Mouse (Mus musculus) 3134 (cell line): Measurements from ENCODE around the gene Cct3.
A peak's percentile ranks its signal among the peaks of the same experiment; 100 is the strongest.
"Not testable (repeated sequence)": the region's sequence is repeated elsewhere in the genome, so short reads cannot be mapped to it uniquely, and the experiment has no call there.

Source experiments
- DNase-seq: peaks from one replicate; pipeline ENCODE4 v3.0.0-alpha.2; 2011; ENCODE audit warnings: low spot score; ENCODE audit not compliant: insufficient read length; ENCODE audit errors: extremely low read depth

Cct3 gene

GRCm38 (mm10) chr3:88288133-88288713 is 8.7 kb upstream of the Cct3 start:
- not testable (repeated sequence) for DNase-seq

- DNase-seq: peak; percentile 34
Measured at GRCm38 (mm10) chr3:88291970-88292369, 4.9 kb upstream of the Cct3 start.

- DNase-seq: not testable (repeated sequence)
Measured at GRCm38 (mm10) chr3:88295272-88295671, 1.6 kb upstream of the Cct3 start.

DNA sequence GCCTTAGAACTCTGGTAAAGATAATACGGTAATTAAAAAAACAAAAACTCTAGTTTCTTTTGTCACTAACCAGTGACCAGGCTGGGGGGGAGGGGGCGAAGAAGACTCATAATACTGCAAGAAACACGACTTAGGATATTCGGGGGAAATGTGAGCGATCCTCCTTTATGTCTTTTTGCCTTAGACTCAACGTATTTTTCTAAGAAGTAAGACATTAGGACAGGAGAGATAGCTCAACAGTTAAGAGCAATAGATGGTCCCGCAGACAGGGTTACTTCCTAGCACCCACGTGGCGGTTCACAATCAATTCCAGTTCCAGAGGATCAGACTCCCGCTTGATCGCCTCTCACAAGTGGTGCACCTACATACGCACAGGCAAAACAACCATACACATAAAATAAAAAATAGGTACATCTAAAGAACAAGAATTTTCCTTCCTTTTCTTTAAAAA is 781 bp upstream of the Cct3 start:
- no peak for DNase-seq

GRCm38 (mm10) chr3:88297321-88297851 is 470 bp downstream of the Cct3 start:
- no peak for DNase-seq

DNA sequence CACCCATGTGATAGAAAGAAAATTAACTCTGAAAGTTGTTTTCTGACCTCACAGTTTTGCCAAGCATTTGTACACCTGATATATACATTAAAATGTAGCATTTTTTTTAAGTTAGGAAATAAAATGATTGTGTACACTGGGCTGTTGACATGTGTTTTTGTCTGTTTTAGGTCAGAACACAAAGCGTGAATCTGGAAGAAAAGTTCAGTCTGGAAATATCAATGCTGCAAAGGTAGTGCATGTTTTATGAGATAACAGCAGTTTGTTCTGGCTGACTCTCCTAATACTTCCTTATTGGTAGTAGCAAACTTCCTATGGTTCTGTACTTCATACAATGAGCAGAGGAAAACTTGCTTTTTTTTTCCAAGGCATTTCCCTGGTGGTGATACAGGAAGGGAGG is 2.3 kb downstream of the Cct3 start:
- DNase-seq: no peak

DNA sequence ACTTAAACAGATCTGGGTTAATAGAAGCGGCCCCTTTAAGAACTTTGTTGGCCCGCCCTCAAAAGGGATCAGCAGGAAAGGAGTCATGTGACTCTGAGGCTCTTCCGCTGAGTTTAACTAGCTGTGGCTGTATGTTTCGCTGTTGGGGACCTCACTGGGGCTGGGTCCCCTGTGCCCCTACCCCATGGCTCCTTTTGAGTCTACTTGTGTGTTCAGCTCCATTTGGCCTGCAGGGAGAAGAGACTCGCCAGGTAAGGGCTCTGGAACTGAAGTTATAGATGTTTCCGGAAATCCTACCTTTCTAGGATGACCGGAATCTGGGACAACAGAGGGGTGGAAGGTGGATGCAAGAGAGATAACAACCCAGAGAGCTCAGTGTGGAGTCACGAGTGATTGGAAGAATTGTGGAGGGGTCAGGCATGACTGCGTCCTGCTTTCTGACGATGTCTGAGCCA is 28.1 kb downstream of the Cct3 start, which contains the start of gene Glmp:
Gene Glmp (plus strand): TSS at position 73 of the 455 bp plus-strand sequence.
- peak; percentile 43 for DNase-seq

GRCm38 (mm10) chr3:88328956-88329355 is 32.0 kb downstream of the Cct3 start:
- DNase-seq: no peak

- DNase-seq: no peak
Measured at GRCm38 (mm10) chr3:88331282-88331681, 34.4 kb downstream of the Cct3 start.

- DNase-seq: no peak
Measured at GRCm38 (mm10) chr3:88334029-88334658, 37.2 kb downstream of the Cct3 start.

- DNase-seq: no peak
Measured at GRCm38 (mm10) chr3:88334902-88335435, 38.1 kb downstream of the Cct3 start.

GRCm38 (mm10) chr3:88335436-88336053 is 38.6 kb downstream of the Cct3 start:
- no peak for DNase-seq

GRCm38 (mm10) chr3:88336058-88337013 is 39.4 kb downstream of the Cct3 start, which contains the start of the genes Tmem79 and Smg5:
Tmem79 (minus strand) TSS chr3:88336148.
Smg5 (plus strand) TSS chr3:88336260.
- DNase-seq: peak; percentile 97

GRCm38 (mm10) chr3:88337367-88338020 is 40.6 kb downstream of the Cct3 start:
- DNase-seq: no peak

DNA sequence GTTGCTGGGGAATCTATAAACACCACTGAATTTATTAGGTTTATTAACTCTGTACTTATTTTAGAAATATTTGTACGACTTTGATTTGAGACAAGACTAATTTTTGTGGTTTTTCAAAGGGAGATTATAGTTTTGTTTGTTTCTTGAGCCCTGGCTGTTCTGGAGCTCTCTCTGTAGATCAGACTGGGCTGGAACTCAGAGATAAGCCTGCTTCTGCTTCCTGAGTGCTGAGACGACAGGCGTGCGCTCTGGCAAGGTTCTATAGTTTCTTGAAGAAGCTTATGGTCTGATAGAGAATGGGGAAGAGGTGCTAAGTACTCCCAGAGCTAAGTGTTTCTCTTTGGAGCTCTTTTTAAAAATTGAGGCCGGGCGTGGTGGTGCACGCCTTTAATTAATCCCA is 41.4 kb downstream of the Cct3 start:
- DNase-seq: no peak

DNA sequence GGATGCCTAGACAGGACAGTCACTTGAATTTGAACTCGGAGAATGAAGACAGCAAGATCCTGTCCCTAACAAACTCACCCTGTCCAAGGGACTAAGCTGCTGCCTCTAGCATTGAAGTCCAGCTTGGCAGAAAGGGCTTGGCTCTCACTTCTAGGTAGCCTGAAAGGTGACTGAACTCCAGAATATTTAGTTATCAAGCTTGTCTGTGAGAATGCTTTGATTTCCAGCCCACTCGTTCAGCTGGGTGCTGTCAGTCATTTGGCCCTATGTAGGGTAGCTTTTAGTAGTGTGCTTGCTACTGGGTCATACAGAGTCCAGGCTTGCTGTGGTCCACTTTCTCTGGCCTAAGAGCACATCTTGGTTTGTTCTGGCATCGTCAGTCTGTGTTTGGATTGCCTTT is 42.1 kb downstream of the Cct3 start:
- DNase-seq: no peak

GRCm38 (mm10) chr3:88350732-88351131 is 53.8 kb downstream of the Cct3 start:
- DNase-seq: no peak

GRCm38 (mm10) chr3:88352907-88353306 is 56.0 kb downstream of the Cct3 start:
- no peak for DNase-seq

DNA sequence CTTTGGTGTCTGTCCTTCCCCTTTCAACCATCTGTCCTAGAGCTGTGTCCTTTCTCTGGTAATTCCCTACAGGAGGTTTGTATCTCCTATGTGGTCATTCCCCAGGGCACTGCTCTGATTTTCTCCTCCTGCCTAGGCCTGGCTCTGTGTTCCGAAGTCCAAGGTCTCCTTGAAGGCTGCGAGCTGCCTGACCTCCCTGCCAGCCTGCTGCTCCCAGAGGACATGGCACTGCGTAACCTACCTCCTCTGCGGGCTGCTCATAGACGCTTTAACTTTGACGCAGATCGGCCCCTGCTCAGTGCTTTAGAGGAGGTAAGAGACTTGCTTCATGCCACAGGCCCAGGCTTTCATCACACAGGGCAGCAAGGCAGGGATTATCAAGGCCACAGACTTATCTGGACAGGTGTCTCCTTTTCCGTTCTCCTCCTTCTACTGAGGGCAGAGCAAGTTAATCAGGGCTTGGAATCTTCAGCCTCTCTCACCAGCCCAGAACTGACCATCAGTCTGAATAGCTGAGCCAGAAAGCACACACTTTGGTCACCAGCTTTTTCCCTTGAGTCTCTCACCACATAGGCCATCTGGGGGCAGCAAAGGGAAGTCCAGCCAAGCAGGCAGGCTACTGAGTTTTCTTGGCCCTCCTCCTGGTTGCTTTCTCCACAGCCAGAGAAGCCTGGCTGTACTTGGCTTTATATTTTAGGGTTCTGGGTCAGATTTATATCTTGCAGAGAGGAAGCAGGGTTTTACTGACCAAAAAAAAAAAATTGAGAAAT is 57.7 kb downstream of the Cct3 start:
- no peak for DNase-seq
